Mouse (Mus musculus) kidney, postnatal 0 days (tissue): ENCODE results near the gene Pml. TPM values are rescaled to one million over a fixed set of nuclear protein-coding genes. Genes with fewer than 3 reads are reported as not detected.

Source experiments
- ATAC-seq: fragments of 200-750 bp; cut with Nextera tagmentation; replicated peaks from 2 replicates; pipeline ENCODE4 v1.8.0; 2017; ENCODE audit warnings: low read depth, moderate number of reproducible peaks, moderate TSS enrichment, moderate library complexity; ENCODE audit not compliant: low FRiP score
- DNase-seq: peaks from one replicate; pipeline ENCODE4 v3.0.0-alpha.2; 2016; ENCODE audit warnings: low spot score
- H3K27ac ChIP-seq: fragments of 300-500 bp; sonication (generic); 2 replicates; pipeline ENCODE4 v1.5.1; 2014; ENCODE audit warnings: mild to moderate bottlenecking
- H3K27me3 ChIP-seq: fragments of 300-500 bp; sonication (generic); 2 replicates; pipeline ENCODE4 v1.6.1; 2014; ENCODE audit warnings: low read length, mixed read lengths; ENCODE audit not compliant: insufficient read depth
- H3K36me3 ChIP-seq: fragments of 300-500 bp; sonication (generic); 2 replicates; pipeline ENCODE4 v1.6.1; 2014; ENCODE audit warnings: low read length, mixed read lengths; ENCODE audit not compliant: insufficient read depth
- H3K4me1 ChIP-seq: fragments of 300-500 bp; sonication (generic); replicated peaks from 2 replicates; pipeline ENCODE4 v1.6.1; 2014; ENCODE audit warnings: antibody characterized with exemption, low read length, mixed read lengths; ENCODE audit not compliant: insufficient read depth
- H3K4me2 ChIP-seq: fragments of 300-500 bp; sonication (generic); 2 replicates; pipeline ENCODE4 v1.6.1; 2014; ENCODE audit warnings: mild to moderate bottlenecking, low read length, moderate library complexity, mixed read lengths
- H3K4me3 ChIP-seq: fragments of 300-500 bp; sonication (generic); replicated peaks from 2 replicates; pipeline ENCODE4 v1.5.1; 2014; ENCODE audit warnings: low read depth, low read length
- H3K9ac ChIP-seq: fragments of 300-500 bp; sonication (generic); 2 replicates; pipeline ENCODE4 v1.6.1; 2014; ENCODE audit warnings: low read depth, low read length
- H3K9me3 ChIP-seq: fragments of 300-500 bp; sonication (generic); replicated peaks from 2 replicates; pipeline ENCODE4 v1.6.1; 2016; ENCODE audit warnings: low read length, inconsistent platforms, mixed read lengths
- CTCF ChIP-seq: IDR thresholded peaks from 2 replicates; pipeline ENCODE4 v1.5.1; 2016; ENCODE audit warnings: antibody characterized with exemption, low read depth, mild to moderate bottlenecking, moderate library complexity
- WGBS: fragments of 180-500 bp; shearing (Covaris S2); extraction: QIAGEN DNeasy Blood & Tissue Kit; methylation state at CpG from one replicate; pipeline ENCODE4 v1.1.7; 2014; 5-methylcytosine and 5-hydroxymethylcytosine counted together
- microRNA-seq: library from miRNA; unstranded; fragments of <30 nt; microRNA quantifications from one replicate; pipeline ENCODE4, GENCODE M21; 2016
- polyA plus RNA-seq: library from polyadenylated mRNA; unstranded; fragments of >200 nt; fragmentation: Nextera tagmentation; extraction: Ambion mirVana; gene quantifications from 2 replicates; pipeline ENCODE4 v1.2.1, GENCODE M21; 2015

The Pml gene
- polyA plus RNA-seq, 1 experiment from 2014 or later, result 14.3 TPM

- ATAC-seq (no peak), DNase-seq (no peak)
- H3K27ac ChIP-seq, result no peak overlapping the region
- no peak overlapping the region for H3K4me3 ChIP-seq
- H3K9me3 ChIP-seq, result no peaks in the 10 kb centered on the region
- H3K36me3 ChIP-seq, result no peaks in the 10 kb centered on the region
- no peaks in the 10 kb centered on the region for H3K27me3 ChIP-seq
- no peak overlapping the region for H3K4me2 ChIP-seq
- TF ChIP-seq CTCF, result no peak
- WGBS, result 50% methylated on average over 2 of the region's 2 CpGs
- no peaks in the 10 kb centered on the region; the same call in 1 of the 2 replicates for H3K4me1 ChIP-seq
- no peak overlapping the region for H3K9ac ChIP-seq
Measured at GRCm38 (mm10) chr9:58172863-58173262, 76.7 kb downstream of the Pml start.

- no peak overlapping the region for H3K4me2 ChIP-seq
- no peak for ATAC-seq
- H3K9me3 ChIP-seq, result no peaks in the 10 kb centered on the region
- H3K4me3 ChIP-seq, result no peak overlapping the region
- H3K9ac ChIP-seq, result no peak overlapping the region
- WGBS, result 87% methylated on average over 6 of the region's 6 CpGs
- H3K4me1 ChIP-seq, result no peaks in the 10 kb centered on the region; the same call in 1 of the 2 replicates
- H3K36me3 ChIP-seq, result no peaks in the 10 kb centered on the region
- no peaks in the 10 kb centered on the region for H3K27me3 ChIP-seq
- no peak for TF ChIP-seq CTCF
- no peak overlapping the region for H3K27ac ChIP-seq
- DNase-seq, result no peak
Measured at GRCm38 (mm10) chr9:58169426-58169825, 80.2 kb downstream of the Pml start.

DNA sequence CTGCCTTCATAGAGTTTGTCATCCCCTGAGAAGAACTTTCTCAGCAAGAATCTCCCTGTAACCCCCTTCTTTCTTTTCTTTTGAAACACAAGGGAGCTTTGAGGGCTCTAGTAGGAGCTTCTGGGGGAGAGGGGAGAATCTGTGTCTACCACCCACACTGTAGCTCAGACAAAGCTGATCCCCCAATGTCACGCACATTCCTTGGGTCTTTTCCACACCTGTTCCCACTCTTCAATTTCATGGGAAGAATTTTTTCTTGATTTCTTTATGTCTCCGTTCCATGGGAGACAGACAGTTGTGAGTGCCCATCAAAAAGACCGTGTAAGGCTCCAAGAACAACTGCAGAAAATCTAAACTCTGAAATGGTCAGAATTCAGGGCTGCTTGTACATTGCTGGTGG is 80.7 kb downstream of the Pml start:
- no peak for TF ChIP-seq CTCF
- Histone ChIP-seq H3K36me3 (no peaks in the 10 kb centered on the region), H3K9me3 (no peaks in the 10 kb centered on the region), H3K9ac (no peak overlapping the region), H3K27ac (no peak overlapping the region), H3K4me2 (no peak overlapping the region), H3K4me3 (no peak overlapping the region), H3K4me1 (no peaks in the 10 kb centered on the region), H3K27me3 (no peaks in the 10 kb centered on the region)
- DNase-seq, result no peak
- WGBS, result 76% methylated on average over 3 of the region's 3 CpGs
- ATAC-seq, result no peak

Small RNA genes within 50 kb of the gene (microRNA-seq; reads per million reads assigned to microRNA genes)
- not detected for gene Mir6385

Other genes with a start within 250 kb of the Pml start
- 0.31 and 0.64 TPM in 2 replicates for gene Cyp11a1, start 243.4 kb downstream of the Pml start, polyA plus RNA-seq
- 12.2 and 13.2 TPM in 2 replicates for gene Stra6, start 186.0 kb downstream of the Pml start, polyA plus RNA-seq
- gene Ccdc33, start 131.0 kb downstream of the Pml start, polyA plus RNA-seq, result 0.09 and 0.13 TPM in 2 replicates
- 54.0 and 60.4 TPM in 2 replicates for gene Islr, start 45.5 kb downstream of the Pml start, polyA plus RNA-seq
- 0.04 and 0.13 TPM in 2 replicates for gene Islr2, start 45.5 kb downstream of the Pml start, polyA plus RNA-seq
- 36.6 and 37.6 TPM in 2 replicates for gene Stoml1, start 3.4 kb upstream of the Pml start, polyA plus RNA-seq
- gene Loxl1, start 63.4 kb upstream of the Pml start, polyA plus RNA-seq, result 60.9 and 62.2 TPM in 2 replicates
- not detected in 2 replicates for gene Tbc1d21, start 120.7 kb upstream of the Pml start, polyA plus RNA-seq
- 0.89 and 1.4 TPM in 2 replicates for gene Insyn1, start 238.8 kb upstream of the Pml start, polyA plus RNA-seq